Mouse (Mus musculus): ENCODE results near the gene Il27.

DNA sequence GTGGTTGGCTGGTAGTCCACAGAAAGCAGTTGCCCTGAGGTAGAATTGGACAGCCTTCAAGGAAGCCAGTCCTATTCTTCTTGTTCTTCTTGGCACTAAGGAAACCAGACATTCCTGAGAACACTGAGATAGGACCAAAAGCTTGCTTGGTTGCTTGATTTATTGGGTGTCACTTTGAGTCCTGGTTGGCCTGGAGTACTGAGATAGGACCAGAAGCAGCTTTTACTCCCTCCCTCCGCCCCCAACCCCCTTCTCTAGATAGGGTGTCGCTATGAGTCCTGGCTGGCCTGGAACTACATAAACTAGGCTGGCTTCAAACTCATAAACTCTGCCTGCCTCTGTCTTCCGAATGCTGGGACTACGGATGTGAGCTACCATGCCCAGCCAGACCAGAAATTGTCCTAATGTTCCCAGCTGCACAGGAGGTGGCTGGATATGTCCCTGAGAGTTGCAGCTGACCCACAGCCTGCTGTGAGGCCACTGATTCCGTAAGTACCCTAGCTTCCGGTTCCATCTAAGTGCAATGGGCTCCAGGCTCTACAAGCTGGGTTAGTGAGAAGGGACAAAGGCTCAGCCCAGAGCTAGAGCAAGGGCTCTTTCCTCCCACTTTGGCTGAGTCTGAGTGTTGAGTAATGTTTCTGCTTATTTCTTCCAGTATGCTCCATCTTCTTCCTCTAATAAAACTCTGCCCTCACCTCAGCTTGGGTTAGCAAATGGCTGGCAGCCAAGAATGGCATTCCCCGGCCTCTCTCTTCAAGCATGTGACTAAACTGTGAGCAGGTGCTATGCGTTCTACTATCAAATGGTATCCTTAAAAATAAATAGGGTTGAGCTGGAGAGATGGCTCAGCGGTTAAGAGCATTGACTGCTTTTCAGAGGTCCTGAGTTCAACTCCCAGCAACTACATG lies 27.0 kb upstream of the Il27 start:
- TF ChIP-seq CTCF (IDR thresholded peaks at IDR 0.05; ENCODE audit: extremely low read depth, insufficient read length, insufficient replicate concordance, low read depth, low read length) (no peak), POLR2A (IDR thresholded peaks at IDR 0.05; ENCODE audit: low read depth, low read length) (no peak)

Data from small intestine, adult 2 months (tissue).